Mouse (Mus musculus) intestine, embryonic 15.5 days (tissue): ENCODE measurements around the gene Grcc10. TPM values are rescaled to one million over a fixed set of nuclear protein-coding genes. Genes with fewer than 3 reads are reported as not detected.
A peak's percentile ranks its signal among the peaks of the same experiment; 100 is the strongest.

Source experiments
- ATAC-seq: fragments of 200-750 bp; cut with Nextera tagmentation; 2 replicates; pipeline ENCODE4 v1.8.0; 2017; ENCODE audit warnings: moderate TSS enrichment, moderate library complexity
- H3K27ac ChIP-seq: fragments of 300-500 bp; sonication (generic); 2 replicates; pipeline ENCODE4 v1.5.1; 2015; ENCODE audit warnings: mild to moderate bottlenecking, inconsistent platforms
- H3K27me3 ChIP-seq: fragments of 300-500 bp; sonication (generic); replicated peaks from 2 replicates; pipeline ENCODE4 v1.6.1; 2015; ENCODE audit warnings: inconsistent platforms
- H3K36me3 ChIP-seq: fragments of 300-500 bp; sonication (generic); 2 replicates; pipeline ENCODE4 v1.6.1; 2015; ENCODE audit warnings: inconsistent platforms
- H3K4me1 ChIP-seq: fragments of 300-500 bp; sonication (generic); replicated peaks from 2 replicates; pipeline ENCODE4 v1.6.1; 2015; ENCODE audit warnings: inconsistent platforms
- H3K4me2 ChIP-seq: fragments of 300-500 bp; sonication (generic); replicated peaks from 2 replicates; pipeline ENCODE4 v1.6.1; 2015; ENCODE audit warnings: mild to moderate bottlenecking, inconsistent platforms
- H3K4me3 ChIP-seq: fragments of 300-500 bp; sonication (generic); replicated peaks from 2 replicates; pipeline ENCODE4 v1.5.1; 2015; ENCODE audit warnings: inconsistent platforms
- H3K9ac ChIP-seq: fragments of 300-500 bp; sonication (generic); 2 replicates; pipeline ENCODE4 v1.6.1; 2015; ENCODE audit warnings: inconsistent platforms
- H3K9me3 ChIP-seq: fragments of 300-500 bp; sonication (generic); 2 replicates; pipeline ENCODE4 v1.6.1; 2016; ENCODE audit warnings: inconsistent platforms
- WGBS: fragments of 180-500 bp; shearing (Covaris S2); methylation state at CpG from one replicate; pipeline ENCODE4 v1.1.7; 2015; 5-methylcytosine and 5-hydroxymethylcytosine counted together
- polyA plus RNA-seq: library from polyadenylated mRNA; unstranded; fragments of >200 nt; fragmentation: Nextera tagmentation; extraction: Ambion mirVana; gene quantifications from 2 replicates; pipeline ENCODE4 v1.2.1, GENCODE M21; 2015

Grcc10 gene
- polyA plus RNA-seq, 1 experiment from 2014 or later: 341 TPM

- peaks cover 21% of the 10 kb centered on the region for H3K4me1 ChIP-seq
- H3K9me3 ChIP-seq: no peaks in the 10 kb centered on the region
- H3K4me3 ChIP-seq: peak overlapping the region; percentile 59
- no peaks in the 10 kb centered on the region for H3K27me3 ChIP-seq
- under 1% methylated on average over 29 of the region's 29 CpGs for WGBS
- peaks cover 14% of the 10 kb centered on the region for H3K36me3 ChIP-seq
- peak overlapping the region; percentile 89 for H3K4me2 ChIP-seq
- peak overlapping the region; percentile 80 for H3K9ac ChIP-seq
- peak; percentile 2 for ATAC-seq
- peak overlapping the region; percentile 99 for H3K27ac ChIP-seq
Measured at GRCm38 (mm10) chr6:124740211-124740887, 825 bp downstream of the Grcc10 start.

GRCm38 (mm10) chr6:124739231-124739796 lies 1.9 kb downstream of the Grcc10 start:
- Histone ChIP-seq H3K4me2 (peak overlapping the region; percentile 48), H3K4me3 (no peak overlapping the region), H3K27ac (peak overlapping the region; percentile 74), H3K4me1 (peaks cover 14% of the 10 kb centered on the region), H3K27me3 (no peaks in the 10 kb centered on the region), H3K9me3 (no peaks in the 10 kb centered on the region), H3K36me3 (peaks cover 9% of the 10 kb centered on the region; the same call in 1 of the 2 replicates), H3K9ac (no peak overlapping the region)
- 81% methylated on average over 10 of the region's 10 CpGs for WGBS
- no peak for ATAC-seq

GRCm38 (mm10) chr6:124738511-124739023 lies 2.6 kb downstream of the Grcc10 start, which contains the start of gene Ptpn6:
Gene Ptpn6, minus strand, starts transcription at chr6:124738714.
- Histone ChIP-seq H3K9me3 (no peaks in the 10 kb centered on the region), H3K4me3 (peak within 1 kb of the TSS; percentile 26), H3K36me3 (peaks cover 7% of the 10 kb centered on the region; the same call in 1 of the 2 replicates), H3K4me1 (peaks cover 14% of the 10 kb centered on the region), H3K27ac (peak within 1 kb of the TSS; percentile 74), H3K4me2 (peak within 1 kb of the TSS; percentile 48), H3K27me3 (no peaks in the 10 kb centered on the region), H3K9ac (no peak within 1 kb of the TSS)
- 15% methylated on average over 15 of the region's 15 CpGs for WGBS
- peak; percentile 86 for ATAC-seq

- Histone ChIP-seq H3K9ac (no peak overlapping the region), H3K9me3 (no peaks in the 10 kb centered on the region), H3K27me3 (no peaks in the 10 kb centered on the region), H3K36me3 (no peaks in the 10 kb centered on the region), H3K4me1 (peaks cover 21% of the 10 kb centered on the region), H3K4me3 (no peak overlapping the region), H3K27ac (no peak overlapping the region), H3K4me2 (no peak overlapping the region)
- WGBS: 93% methylated on average over 11 of the region's 11 CpGs
- ATAC-seq: no peak
Measured at GRCm38 (mm10) chr6:124737040-124737439, 4.1 kb downstream of the Grcc10 start.

- 91% methylated on average over 3 of the region's 3 CpGs for WGBS
- ATAC-seq: no peak
- Histone ChIP-seq H3K4me3 (no peak overlapping the region), H3K27me3 (no peaks in the 10 kb centered on the region), H3K27ac (no peak overlapping the region), H3K4me1 (peaks cover 12% of the 10 kb centered on the region), H3K4me2 (no peak overlapping the region), H3K36me3 (no peaks in the 10 kb centered on the region), H3K9me3 (no peaks in the 10 kb centered on the region), H3K9ac (no peak overlapping the region)
Measured at GRCm38 (mm10) chr6:124734417-124734816, 6.8 kb downstream of the Grcc10 start.

GRCm38 (mm10) chr6:124732476-124733370 lies 8.5 kb downstream of the Grcc10 start:
- Histone ChIP-seq H3K9me3 (no peaks in the 10 kb centered on the region), H3K4me1 (peaks cover 10% of the 10 kb centered on the region; the same call in 1 of the 2 replicates), H3K27me3 (no peaks in the 10 kb centered on the region), H3K9ac (peak overlapping the region; percentile 21; the same call in 1 of the 2 replicates), H3K4me2 (no peak overlapping the region), H3K4me3 (no peak overlapping the region; the same call in 1 of the 2 replicates), H3K36me3 (no peaks in the 10 kb centered on the region), H3K27ac (no peak overlapping the region)
- ATAC-seq: peak; percentile 46
- 54% methylated on average over 19 of the region's 19 CpGs for WGBS

GRCm38 (mm10) chr6:124731038-124731437 lies 10.1 kb downstream of the Grcc10 start:
- Histone ChIP-seq H3K36me3 (no peaks in the 10 kb centered on the region), H3K9me3 (no peaks in the 10 kb centered on the region), H3K9ac (no peak overlapping the region), H3K27ac (no peak overlapping the region), H3K27me3 (no peaks in the 10 kb centered on the region), H3K4me3 (no peak overlapping the region), H3K4me2 (no peak overlapping the region), H3K4me1 (peaks cover 13% of the 10 kb centered on the region; the same call in 1 of the 2 replicates)
- 81% methylated on average over 7 of the region's 7 CpGs for WGBS
- ATAC-seq: no peak

GRCm38 (mm10) chr6:124729850-124730705 lies 11.1 kb downstream of the Grcc10 start:
- Histone ChIP-seq H3K9ac (no peak overlapping the region), H3K9me3 (no peaks in the 10 kb centered on the region), H3K4me3 (no peak overlapping the region), H3K4me2 (no peak overlapping the region), H3K4me1 (peaks cover 13% of the 10 kb centered on the region; the same call in 1 of the 2 replicates), H3K36me3 (no peaks in the 10 kb centered on the region), H3K27me3 (no peaks in the 10 kb centered on the region), H3K27ac (no peak overlapping the region)
- WGBS: 80% methylated on average over 8 of the region's 8 CpGs
- no peak for ATAC-seq

- Histone ChIP-seq H3K4me1 (peaks cover 13% of the 10 kb centered on the region; the same call in 1 of the 2 replicates), H3K4me3 (no peak overlapping the region), H3K27ac (no peak overlapping the region), H3K4me2 (no peak overlapping the region), H3K27me3 (no peaks in the 10 kb centered on the region), H3K9me3 (no peaks in the 10 kb centered on the region), H3K36me3 (no peaks in the 10 kb centered on the region), H3K9ac (no peak overlapping the region)
- no peak for ATAC-seq
- WGBS: 86% methylated on average over 10 of the region's 10 CpGs
Measured at GRCm38 (mm10) chr6:124728621-124729020, 12.6 kb downstream of the Grcc10 start.

GRCm38 (mm10) chr6:124724472-124724871 lies 16.7 kb downstream of the Grcc10 start:
- Histone ChIP-seq H3K27ac (no peak overlapping the region), H3K9me3 (no peaks in the 10 kb centered on the region), H3K27me3 (no peaks in the 10 kb centered on the region), H3K36me3 (no peaks in the 10 kb centered on the region), H3K9ac (no peak overlapping the region), H3K4me3 (no peak overlapping the region), H3K4me2 (no peak overlapping the region), H3K4me1 (0 out of 2 replicates have a peak, but pooled peaks cover 6% of the 10 kb centered on the region)
- no peak for ATAC-seq
- 81% methylated on average over 10 of the region's 10 CpGs for WGBS

GRCm38 (mm10) chr6:124723541-124723940 lies 17.6 kb downstream of the Grcc10 start:
- Histone ChIP-seq H3K4me1 (0 out of 2 replicates have a peak, but pooled peaks cover 6% of the 10 kb centered on the region), H3K4me3 (no peak overlapping the region), H3K27ac (no peak overlapping the region), H3K36me3 (no peaks in the 10 kb centered on the region), H3K9ac (no peak overlapping the region), H3K27me3 (no peaks in the 10 kb centered on the region), H3K4me2 (no peak overlapping the region), H3K9me3 (no peaks in the 10 kb centered on the region)
- ATAC-seq: no peak
- WGBS: 81% methylated on average over 8 of the region's 8 CpGs
